Mouse (Mus musculus) bone marrow, adult 2 months (tissue): ENCODE data around the gene Nhsl1. TPM values are rescaled to one million over a fixed set of nuclear protein-coding genes. Genes with fewer than 3 reads are reported as not detected.

Experiments
- H3K27ac ChIP-seq: fragments of 200-500 bp; 2 replicates; pipeline ENCODE4 v1.5.1; 2012; ENCODE audit warnings: low read depth, mild to moderate bottlenecking, control low read depth, inconsistent platforms, low read length; ENCODE audit not compliant: control insufficient read depth, poor library complexity, insufficient read depth
- H3K4me1 ChIP-seq: fragments of 200-500 bp; 2 replicates; pipeline ENCODE4 v1.6.1; 2011; ENCODE audit warnings: low read length; ENCODE audit not compliant: control insufficient read depth, insufficient read depth
- H3K4me3 ChIP-seq: fragments of 200-500 bp; replicated peaks from 2 replicates; pipeline ENCODE3; 2011; ENCODE audit warnings: mild to moderate bottlenecking, low read depth, low read length, control low read depth; ENCODE audit not compliant: control insufficient read depth
- CTCF ChIP-seq: fragments of 200-500 bp; IDR thresholded peaks from 2 replicates; pipeline ENCODE4 v1.5.1; 2011; ENCODE audit warnings: low read length, control low read depth; ENCODE audit not compliant: control insufficient read depth, insufficient read depth
- POLR2A ChIP-seq: fragments of 200-500 bp; IDR thresholded peaks from 2 replicates; pipeline ENCODE4 v1.6.1; 2011; ENCODE audit warnings: low read depth, mild to moderate bottlenecking, control low read depth, low read length, borderline replicate concordance; ENCODE audit not compliant: control insufficient read depth
- WGBS: fragments of 180-500 bp; shearing (Covaris S2); methylation state at CpG from one replicate; pipeline ENCODE4 v1.1.7; 2018; 5-methylcytosine and 5-hydroxymethylcytosine counted together
- polyA plus RNA-seq: library from polyadenylated mRNA; stranded (reverse); fragments of >200 nt; gene quantifications from 2 replicates; pipeline ENCODE4 v1.2.4, GENCODE M21; 2011; ENCODE audit warnings: low replicate concordance; ENCODE audit not compliant: missing spikeins, insufficient read depth, insufficient read length

Nhsl1 gene
- polyA plus RNA-seq, 1 experiment: 1.6 TPM

DNA sequence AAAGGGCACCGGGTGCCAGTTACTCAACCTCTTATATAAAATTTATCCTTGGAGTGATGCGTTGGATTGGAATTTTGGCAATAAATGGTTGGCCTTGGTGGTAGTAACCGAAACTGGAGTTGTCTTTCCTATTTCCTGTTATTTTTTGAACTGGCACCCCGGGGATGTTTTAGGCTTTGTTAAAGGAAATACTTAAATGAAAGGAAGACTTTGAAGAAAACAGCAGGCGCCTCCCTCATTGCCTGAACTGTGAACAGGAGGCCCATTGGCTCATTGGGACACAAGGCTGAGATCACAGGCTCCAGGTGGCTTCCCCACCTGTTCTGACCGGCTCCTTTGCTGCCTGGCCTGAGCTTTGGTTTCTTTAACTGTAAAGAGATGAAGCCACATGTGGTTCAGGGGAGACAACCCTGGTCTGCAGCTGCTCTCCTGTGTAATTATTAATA, 187.7 kb downstream of the Nhsl1 start:
- WGBS: 79% methylated on average over 6 of the region's 6 CpGs
- Histone ChIP-seq H3K4me3 (no peak overlapping the region), H3K27ac (no peak overlapping the region), H3K4me1 (no peaks in the 10 kb centered on the region)
- no peak for TF ChIP-seq CTCF
- no peak for TF ChIP-seq POLR2A

DNA sequence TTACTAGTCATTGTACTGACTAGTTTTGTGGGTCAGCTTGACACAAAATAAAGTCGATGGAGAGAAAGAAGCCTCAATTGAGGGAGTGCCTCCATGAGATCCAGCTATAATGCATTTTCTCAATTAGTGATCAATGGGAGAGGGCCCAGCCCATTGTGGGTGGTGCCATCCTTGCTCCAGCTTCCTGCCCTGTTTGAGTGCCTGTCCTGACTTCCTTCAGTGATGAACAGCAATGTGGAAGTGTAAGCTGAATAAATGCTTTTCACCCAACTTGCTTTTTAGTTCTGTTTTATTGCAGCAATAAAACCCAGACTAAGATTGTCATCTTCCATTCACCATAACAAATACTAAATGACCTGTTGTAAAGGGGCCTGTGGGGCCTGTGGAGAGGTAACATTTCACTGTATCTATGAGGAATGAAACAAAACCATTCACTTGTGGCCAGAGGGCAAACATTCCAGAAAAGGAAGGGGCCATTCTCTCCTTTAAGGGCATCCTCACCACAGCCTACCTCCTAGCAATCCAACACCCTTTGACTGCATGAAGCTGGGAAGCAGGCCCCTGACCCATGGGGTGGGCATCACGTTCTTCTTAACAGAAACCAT, 189.2 kb downstream of the Nhsl1 start:
- Histone ChIP-seq H3K27ac (no peak overlapping the region), H3K4me3 (no peak overlapping the region), H3K4me1 (no peaks in the 10 kb centered on the region)
- no peak for TF ChIP-seq POLR2A
- WGBS: 73% methylated on average over 2 of the region's 2 CpGs

DNA sequence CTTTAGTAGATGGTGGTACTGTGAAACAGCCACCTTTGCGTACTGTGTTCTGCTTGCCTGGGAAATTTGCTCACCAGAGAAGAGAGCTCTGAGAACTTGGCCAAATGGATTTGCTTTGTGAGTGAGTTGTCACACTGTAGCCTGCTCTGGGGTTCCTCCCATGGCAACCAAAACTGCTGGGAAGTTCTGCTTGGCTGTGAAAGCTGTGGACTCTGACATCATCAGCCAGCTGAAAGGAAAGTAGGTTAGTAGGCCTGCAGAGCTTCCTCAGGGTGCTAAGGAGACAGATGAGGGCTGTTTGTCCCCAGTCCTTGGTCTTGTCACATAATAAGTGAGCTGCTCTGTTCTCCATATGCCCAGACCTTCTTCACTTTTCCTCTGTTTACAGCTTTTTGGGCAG, 189.8 kb downstream of the Nhsl1 start:
- Histone ChIP-seq H3K27ac (no peak overlapping the region), H3K4me1 (no peaks in the 10 kb centered on the region), H3K4me3 (no peak overlapping the region)
- no peak for TF ChIP-seq POLR2A
- TF ChIP-seq CTCF: no peak
- WGBS: 85% methylated on average over 1 of the region's 1 CpGs

DNA sequence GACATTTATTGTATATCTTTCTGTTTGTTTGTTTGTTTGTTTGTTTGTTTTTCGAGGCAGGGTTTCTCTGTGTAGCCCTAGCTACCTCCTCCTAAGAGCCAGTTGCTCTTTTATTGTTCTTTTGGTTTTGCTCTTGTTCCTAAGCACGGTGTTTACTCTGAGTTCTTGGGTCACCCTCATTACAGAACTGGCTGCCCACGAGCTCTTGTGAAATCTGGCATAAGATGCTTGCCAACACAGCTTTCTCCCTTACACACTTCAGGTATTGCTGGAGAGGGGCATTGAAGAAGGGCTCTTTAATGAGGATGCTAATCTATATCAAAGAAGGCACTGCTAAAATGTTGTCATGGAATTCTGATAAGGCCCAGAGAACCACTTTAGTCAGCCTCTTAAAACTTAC, 191.9 kb downstream of the Nhsl1 start:
- Histone ChIP-seq H3K4me3 (no peak overlapping the region), H3K4me1 (no peaks in the 10 kb centered on the region), H3K27ac (no peak overlapping the region)
- WGBS: 36% methylated on average over 3 of the region's 3 CpGs
- TF ChIP-seq POLR2A: no peak
- TF ChIP-seq CTCF: no peak

DNA sequence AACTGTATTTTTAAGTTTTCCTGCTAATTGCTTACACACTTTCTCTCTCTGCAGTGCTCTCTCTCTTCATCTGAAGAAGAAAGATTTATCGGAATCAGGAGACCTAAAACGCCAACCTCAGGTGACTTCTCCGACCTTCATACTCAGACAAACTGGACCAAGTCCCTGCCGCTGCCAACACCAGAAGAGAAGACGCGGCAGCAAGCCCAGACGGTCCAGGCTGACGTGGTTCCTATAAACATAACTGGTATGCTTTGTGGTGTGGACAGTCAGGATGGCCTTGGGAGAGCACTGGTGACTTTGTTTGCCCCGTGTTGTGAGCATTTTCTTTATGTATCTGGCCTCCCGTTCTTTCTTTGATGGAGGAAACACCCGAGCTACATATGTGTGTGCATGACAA, 192.7 kb downstream of the Nhsl1 start:
- WGBS: 88% methylated on average over 11 of the region's 11 CpGs
- Histone ChIP-seq H3K4me1 (no peaks in the 10 kb centered on the region), H3K27ac (no peak overlapping the region), H3K4me3 (no peak overlapping the region)
- no peak for TF ChIP-seq POLR2A
- TF ChIP-seq CTCF: no peak

DNA sequence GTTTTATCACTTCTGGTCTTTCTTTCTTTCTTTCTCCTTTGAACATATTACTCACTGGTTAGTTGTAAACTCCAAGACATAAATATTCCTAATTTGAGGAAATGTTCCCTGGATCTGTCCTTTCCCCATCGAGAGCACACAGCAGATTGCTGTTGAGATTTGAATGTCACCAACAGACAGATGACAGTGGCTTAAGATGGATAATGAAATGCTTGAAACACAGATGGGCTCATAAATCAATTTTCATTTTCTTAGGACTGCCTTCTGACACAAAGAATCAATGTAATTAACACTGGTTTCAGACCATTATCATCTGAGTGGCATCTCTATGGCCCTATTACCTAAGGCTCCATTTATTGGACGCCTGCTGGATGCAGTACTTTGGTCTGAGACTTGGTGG, 203.8 kb downstream of the Nhsl1 start:
- H3K27ac ChIP-seq: no peak overlapping the region
- H3K4me3 ChIP-seq: no peak overlapping the region
- TF ChIP-seq CTCF (no peak), POLR2A (no peak)
- H3K4me1 ChIP-seq: no peaks in the 10 kb centered on the region
- 67% methylated on average over 2 of the region's 2 CpGs for WGBS

DNA sequence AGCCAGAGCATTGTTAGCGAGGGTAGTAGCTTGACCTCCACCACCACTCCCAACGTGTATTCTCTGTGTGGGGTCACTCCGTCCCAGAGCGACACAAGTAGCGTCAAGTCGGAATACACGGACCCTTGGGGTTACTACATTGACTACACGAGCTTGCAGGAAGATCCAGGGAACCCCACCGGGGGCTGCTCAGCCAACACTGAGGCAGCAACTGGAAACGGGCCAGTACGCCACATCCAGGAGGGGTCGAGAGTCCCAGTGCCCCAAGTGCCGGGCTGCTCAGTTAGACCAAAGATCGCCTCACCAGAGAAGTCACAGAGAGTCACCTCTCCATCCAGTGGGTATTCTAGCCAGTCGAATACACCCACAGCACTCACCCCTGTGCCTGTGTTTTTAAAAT, 206.5 kb downstream of the Nhsl1 start:
- 88% methylated on average over 15 of the region's 15 CpGs for WGBS
- Histone ChIP-seq H3K27ac (no peak overlapping the region), H3K4me1 (no peaks in the 10 kb centered on the region; the same call in 1 of the 2 replicates), H3K4me3 (no peak overlapping the region)
- TF ChIP-seq CTCF (no peak), POLR2A (no peak)

DNA sequence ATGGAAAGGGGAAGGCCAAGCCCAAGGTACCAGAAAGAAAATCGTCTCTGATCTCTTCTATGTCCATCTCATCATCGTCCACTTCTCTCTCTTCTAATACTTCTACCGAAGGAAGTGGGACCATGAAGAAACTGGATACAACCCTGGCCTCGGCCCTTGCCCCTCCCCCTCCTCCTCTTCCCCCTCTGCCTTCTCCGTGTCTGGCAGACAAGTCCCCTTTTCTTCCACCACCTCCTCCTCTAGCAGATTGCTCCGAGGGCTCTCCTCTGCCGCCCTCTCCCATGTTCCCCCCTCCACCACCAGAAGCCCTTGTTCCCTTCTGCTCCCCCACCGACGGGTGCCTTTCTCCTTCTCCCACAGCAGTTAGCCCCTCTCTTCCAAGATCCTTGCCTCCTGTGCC, 206.9 kb downstream of the Nhsl1 start:
- TF ChIP-seq POLR2A (no peak), CTCF (no peak)
- WGBS: 81% methylated on average over 9 of the region's 9 CpGs
- Histone ChIP-seq H3K4me3 (no peak overlapping the region), H3K4me1 (no peaks in the 10 kb centered on the region; the same call in 1 of the 2 replicates), H3K27ac (no peak overlapping the region)
